Mouse (Mus musculus): ENCODE data around the gene Tex10.

The Tex10 gene

DNA sequence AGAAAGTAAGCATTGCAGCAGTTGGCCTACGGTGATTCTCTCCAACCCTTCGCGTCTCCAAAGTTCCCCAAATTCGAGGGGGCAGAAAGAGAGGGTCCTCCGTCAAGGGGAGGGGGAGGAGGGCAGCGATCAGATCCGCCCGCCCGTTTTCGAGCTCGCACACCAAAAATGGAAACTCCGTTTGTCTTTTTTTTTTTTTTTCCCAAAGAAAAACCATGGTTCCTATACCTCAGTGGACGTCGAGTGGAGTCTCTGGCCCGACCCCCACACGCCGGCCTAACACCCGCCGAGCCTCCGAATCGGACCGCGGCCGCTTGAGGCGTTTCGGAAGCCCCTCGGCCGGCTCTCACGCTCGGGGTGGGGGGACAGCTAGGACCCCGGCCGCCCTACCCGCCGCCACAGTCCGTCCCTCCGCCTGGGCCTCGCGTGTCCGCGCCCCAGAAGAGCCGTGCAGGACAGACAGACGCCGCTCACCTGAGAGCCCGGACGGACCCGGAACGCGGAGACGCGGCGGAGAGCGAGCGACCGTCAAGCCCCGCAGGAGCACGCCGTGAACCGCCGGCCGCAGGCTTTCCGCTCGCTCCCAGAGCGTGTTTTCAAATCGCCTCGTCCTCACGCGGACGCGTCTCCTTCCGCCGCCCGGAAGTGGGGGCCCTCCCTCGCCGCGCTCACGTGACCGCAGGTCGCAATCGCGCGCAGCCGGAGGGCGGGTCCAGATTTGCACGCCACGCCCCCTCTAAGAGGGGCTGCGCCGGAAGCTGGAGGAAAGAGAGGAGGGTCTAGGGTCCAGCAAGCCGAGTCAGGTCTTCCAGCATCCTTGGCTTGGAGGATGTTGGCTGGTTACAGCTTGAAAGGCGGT, at the start of gene Tex10:
Gene Tex10, minus strand, starts transcription at position 668 of the 859 bp plus-strand sequence.
- DNase-seq (ENCODE audit: low spot score in 2 of 2), result peak; percentile 84 to 91

DNA sequence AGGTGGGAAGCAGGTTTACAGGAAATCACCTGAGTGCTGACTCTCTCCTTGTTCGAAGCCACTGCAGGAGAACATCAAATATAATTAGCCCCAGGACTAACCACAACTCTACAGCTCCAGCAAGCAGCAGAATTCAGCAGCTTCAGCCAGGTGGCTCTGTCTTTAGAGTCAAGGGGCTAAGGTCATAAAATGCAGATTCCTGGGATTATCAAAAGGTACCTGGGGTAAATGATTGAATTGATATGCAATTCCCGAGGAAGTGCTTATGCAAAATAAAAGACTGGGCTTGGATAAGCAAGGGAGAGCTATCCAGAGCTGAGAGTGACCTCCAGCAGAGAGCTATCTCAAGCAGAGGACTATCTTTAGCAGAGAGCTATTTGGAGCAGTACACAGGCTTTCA, 37.6 kb upstream of the Tex10 start:
- no peak for DNase-seq (ENCODE audit: low spot score in 2 of 2)

DNA sequence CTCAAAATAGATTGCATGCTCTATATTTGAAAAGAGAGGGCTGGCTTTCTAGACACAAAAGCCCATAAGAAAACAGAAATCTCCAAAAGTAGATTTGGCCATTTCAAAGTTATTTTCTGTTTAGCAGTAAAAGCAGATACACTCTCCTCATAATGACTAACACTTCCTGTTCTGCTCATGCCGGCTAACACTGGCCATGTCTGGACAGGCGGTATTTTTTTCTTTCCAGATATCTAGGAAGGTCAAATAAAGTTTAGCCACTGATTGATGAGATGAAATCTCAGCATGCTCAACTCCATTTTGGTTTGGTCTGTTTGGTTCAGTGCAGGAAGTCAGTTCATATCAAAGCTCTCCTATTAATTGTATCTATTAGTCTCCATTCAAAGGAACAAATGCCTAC, 19.3 kb upstream of the Tex10 start:
- no peak for DNase-seq (ENCODE audit: low spot score in 2 of 2)

DNA sequence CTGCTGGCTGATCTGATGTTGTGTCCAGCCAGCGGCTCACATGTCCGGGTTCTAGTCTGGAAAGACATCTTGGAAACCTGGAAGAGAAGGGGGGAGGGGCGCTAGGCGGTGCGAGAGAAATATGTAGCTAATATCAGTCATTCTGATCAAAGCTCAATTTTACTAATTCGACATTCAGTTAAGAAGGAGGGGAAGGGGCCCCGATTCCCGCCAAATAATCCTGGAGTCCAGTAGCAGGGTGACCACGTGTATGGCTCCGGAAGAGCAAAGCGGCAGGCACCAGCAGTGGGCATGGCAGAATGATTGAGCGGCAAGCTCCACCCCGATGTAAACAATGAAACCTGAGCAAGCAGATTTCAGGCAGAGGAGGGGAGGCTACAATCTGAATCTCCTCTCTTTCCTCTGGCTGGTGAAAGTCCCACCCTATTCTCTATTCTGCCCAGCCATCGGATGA, 18.1 kb upstream of the Tex10 start:
- no peak for DNase-seq (ENCODE audit: low spot score in 2 of 2)

DNA sequence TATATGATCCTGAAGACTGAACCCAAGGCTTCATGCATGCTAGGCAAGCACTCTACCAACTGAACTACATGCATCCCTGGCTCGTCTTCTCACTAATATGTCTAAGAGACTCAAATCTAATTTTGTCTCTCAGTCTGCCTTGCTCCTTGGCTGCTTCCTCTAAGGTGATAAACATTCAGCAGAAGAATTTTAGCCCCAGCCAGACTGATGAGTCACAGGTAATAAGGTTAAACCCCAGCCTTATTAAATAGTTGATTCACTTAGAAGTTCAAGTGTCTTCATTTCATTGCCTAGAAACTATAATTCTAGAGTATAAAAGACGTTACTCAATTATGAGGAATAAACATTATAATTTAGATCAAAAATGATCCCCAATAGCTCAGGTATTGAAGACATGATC, 15.7 kb upstream of the Tex10 start:
- DNase-seq (ENCODE audit: low spot score in 2 of 2), result no peak

DNA sequence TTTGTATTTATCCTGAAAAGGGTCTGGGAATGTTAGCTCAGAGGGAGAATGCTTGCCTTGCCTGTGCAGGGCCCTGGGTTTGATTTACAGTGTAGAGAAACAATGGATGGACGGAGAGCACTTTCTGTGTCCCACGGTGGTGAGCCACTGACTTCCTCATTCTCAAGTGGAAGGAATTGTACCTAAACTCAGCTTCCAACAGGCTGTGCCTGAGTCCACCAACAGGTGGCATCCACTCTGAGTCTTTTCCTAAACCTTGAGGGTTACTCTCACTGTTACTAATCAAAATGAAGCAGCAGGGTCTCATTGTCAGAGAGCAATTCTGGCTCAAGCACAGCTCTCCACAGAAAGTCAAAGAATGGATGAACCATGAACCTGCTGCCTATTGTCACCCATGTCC, 8.0 kb upstream of the Tex10 start:
- DNase-seq (ENCODE audit: low spot score in 2 of 2), result peak in 1 of 2 experiments; percentile 22

GRCm38 (mm10) chr4:48473651-48474011, 372 bp upstream of the Tex10 start:
- DNase-seq (ENCODE audit: low spot score in 2 of 2), result no peak

DNA sequence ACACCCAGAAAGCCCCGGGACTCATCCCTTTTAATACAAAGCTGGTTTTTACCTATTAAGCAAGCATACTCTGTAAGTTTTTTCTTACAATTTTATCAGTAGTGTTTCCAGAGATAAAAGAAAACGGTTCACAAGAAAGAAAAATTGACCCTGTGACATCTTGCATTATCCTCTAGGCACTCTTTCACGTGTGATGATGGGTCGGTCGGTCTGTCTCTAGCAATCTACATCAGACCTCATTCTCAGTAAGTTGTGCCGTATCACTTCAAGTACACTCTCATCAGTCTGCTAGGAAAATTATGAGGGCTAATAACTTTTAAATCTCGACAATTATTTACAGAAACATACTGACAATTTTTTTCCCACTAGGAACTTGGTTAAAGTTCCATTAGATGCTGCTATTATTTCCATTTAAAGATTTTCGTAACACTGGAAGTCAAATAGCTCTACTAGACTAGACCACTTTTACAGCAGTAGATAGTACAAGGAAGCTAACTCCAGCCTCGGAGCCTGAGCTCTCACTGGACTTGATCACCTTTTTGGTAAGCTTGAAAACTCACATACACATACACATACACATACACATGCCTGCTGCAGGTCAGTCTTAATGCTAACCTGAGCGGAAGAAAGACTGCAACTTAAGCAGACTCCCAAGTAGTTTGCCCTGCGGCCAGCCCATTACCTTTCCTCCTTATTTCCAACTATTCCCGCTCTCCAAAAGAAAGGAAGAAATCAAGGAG, 1.0 kb downstream of the Tex10 start:
- DNase-seq (ENCODE audit: low spot score in 2 of 2), result peak; percentile 14

DNA sequence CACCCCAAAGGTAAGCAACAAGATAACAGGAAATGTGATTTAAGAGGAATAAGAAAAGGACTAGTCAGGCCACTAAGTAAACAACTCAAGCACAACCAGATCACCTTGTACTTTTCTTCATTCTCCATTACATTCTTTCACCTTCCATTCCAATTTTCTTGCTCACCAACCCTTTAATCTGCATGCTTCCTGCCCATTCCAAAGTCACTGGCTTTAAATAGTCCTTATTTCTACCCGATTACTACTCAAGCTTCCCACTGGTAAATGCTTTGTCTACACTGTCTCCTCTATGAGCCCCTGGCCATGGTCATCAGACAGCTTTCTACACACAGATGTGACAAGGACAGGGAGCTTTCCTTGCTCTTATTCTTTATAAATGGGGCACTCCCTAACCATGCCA, 2.3 kb downstream of the Tex10 start:
- DNase-seq (ENCODE audit: low spot score in 2 of 2), result no peak

DNA sequence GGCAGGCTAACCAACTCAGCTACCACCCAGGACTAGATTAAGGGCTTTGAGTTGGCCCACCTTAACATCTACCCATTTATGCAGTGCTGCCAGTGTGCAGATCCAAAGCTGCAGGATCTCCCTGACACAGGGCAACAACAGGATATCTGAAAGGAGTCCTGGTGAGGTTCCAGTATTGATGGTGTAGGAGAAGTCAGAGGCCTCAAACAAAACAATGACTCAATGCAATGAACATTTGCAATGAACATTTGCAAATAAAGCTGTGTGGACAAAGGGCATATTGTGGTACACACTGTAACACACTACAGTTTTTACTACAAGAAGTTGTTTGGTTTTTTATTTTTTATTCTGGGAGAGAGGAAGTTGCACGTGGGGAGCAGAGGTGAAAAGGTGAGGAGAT, 12.2 kb downstream of the Tex10 start:
- DNase-seq (ENCODE audit: low spot score in 2 of 2), result no peak

GRCm38 (mm10) chr4:48458436-48458835, 14.8 kb downstream of the Tex10 start:
- DNase-seq (ENCODE audit: low spot score in 2 of 2), result no peak

DNA sequence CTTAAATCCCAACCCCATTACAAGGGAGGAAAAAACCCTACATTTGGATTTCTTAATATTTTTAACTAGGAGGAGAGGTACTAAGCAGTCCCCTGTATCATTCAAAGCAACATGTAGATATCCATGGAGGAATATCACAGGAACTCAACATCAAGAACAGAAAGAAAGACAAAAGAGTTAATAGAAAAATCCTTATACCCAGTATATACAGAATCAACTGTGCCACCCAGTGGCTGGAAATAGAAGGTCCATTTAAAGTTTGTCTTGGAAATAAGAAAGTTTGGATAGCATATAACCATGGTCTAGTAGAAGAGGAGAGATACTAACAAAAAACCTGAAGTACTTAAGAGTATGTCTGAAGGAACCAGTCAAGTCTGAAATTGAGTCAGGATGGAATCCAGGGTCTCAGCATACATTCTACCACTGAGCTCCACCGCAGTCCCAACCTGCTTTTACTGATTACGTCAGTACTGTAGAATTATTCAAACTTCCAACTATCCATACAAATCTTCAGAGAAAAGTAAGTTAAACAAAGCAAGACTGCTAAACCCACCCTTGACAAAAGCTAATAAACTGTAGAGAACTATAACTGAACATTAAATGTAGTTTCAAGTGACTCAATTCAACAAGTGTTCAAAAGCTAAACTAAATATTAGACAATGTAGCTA, 19.0 kb downstream of the Tex10 start:
- DNase-seq (ENCODE audit: low spot score in 2 of 2), result no peak

- no peak for DNase-seq (ENCODE audit: low spot score in 2 of 2)
Observed at GRCm38 (mm10) chr4:48428054-48428453, 45.2 kb downstream of the Tex10 start.

DNA sequence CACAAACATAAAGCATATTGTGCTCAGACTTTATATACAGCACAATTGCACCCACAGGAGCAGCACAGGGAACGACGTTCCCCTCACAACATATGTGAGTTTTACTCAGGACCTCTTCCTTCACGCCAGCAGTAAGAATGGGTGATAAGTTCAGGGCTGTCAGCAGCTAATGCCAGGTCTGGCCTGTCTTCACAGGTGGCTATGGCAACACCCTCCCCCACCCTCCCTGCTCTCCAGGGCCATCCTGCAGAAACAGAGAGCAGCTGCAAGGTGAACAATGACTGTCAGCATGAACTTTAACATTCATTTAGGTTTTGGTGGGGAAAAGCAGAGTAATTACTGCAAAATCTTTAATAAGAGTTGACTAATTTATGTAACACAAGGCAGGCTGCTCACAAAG, 45.8 kb downstream of the Tex10 start:
- no peak for DNase-seq (ENCODE audit: low spot score in 2 of 2)

DNA sequence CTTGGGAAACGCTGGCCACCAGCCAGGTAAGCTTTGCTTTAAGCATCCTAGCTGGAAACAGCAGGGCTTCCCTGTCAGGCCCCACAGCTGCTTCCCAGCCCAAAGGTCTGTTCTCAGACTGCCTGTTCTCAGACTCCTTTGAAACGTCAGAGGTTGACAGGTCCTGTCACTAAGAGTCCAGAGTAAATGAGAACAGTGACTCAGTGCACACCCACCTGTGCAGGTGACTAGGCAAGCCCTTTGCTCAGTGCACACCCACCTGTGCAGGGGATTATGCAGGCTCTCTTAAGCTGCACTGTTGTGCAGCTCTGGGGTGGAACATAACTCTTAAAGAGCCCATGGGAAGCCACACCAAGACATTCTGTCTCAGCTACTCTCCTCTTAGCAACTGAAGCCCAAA, 49.5 kb downstream of the Tex10 start:
- DNase-seq (ENCODE audit: low spot score in 2 of 2), result no peak

- DNase-seq (ENCODE audit: low spot score in 2 of 2), result no peak
Observed at GRCm38 (mm10) chr4:48422633-48423032, 50.6 kb downstream of the Tex10 start.

- DNase-seq (ENCODE audit: low spot score in 2 of 2), result no peak
Observed at GRCm38 (mm10) chr4:48418831-48419468, 54.3 kb downstream of the Tex10 start.

- DNase-seq (ENCODE audit: low spot score in 2 of 2), result no peak
Observed at GRCm38 (mm10) chr4:48415838-48416335, 57.4 kb downstream of the Tex10 start.

DNA sequence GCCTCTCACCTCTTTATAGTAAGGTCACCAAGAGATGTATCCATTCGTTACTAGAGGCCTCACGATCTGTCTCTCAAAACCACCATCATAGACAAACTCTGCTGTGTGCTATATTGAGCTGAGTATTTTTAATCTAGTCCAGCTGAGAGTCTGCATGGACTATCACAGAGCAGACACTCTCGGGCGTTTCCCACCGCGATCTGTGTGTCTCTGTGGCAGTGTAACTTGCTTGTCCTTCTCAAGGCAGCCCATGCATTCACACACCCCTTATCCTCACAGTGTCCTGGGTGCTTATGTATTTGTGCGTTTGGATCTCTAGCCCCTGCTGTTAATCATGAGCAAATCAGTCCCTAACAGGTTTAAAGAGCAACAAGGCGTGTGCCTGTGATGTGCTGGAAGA, 59.8 kb downstream of the Tex10 start:
- DNase-seq (ENCODE audit: low spot score in 2 of 2), result no peak

- peak; percentile 55 to 78 for DNase-seq (ENCODE audit: low spot score in 2 of 2)
Observed at GRCm38 (mm10) chr4:48407350-48408039, 65.8 kb downstream of the Tex10 start.
